Mouse (Mus musculus): ENCODE measurements around the gene Wwc2. TPM values are rescaled to one million over a fixed set of nuclear protein-coding genes. Genes with fewer than 3 reads are reported as not detected.

Wwc2 gene
- polyA plus RNA-seq, 1 experiment from 2014 or later: 5.6 TPM

Other genes starting within 250 kb of the Wwc2 start
- not detected in 2 replicates for gene Cldn24, start 168.8 kb downstream of the Wwc2 start, polyA plus RNA-seq (2014; fragmentation: Nextera tagmentation; extraction: Ambion mirVana)
- not detected in 2 replicates for gene Cldn22, start 166.4 kb downstream of the Wwc2 start, polyA plus RNA-seq (2014; fragmentation: Nextera tagmentation; extraction: Ambion mirVana)
- 9.9 and 12.9 TPM in 2 replicates for gene Dctd, start 108.2 kb upstream of the Wwc2 start, polyA plus RNA-seq (2014; fragmentation: Nextera tagmentation; extraction: Ambion mirVana)